Mouse (Mus musculus) urinary bladder, postnatal 25 days (tissue): ENCODE data around the gene Zbtb7a.

Experiments used
- DNase-seq: peaks from one replicate; pipeline ENCODE4 v3.0.0; 2022; ENCODE audit warnings: low spot score

The Zbtb7a gene

GRCm38 (mm10) chr10:81134966-81135681 lies at the start of gene Zbtb7a:
Gene Zbtb7a (plus strand): TSS chr10:81135220.
- no peak for DNase-seq

GRCm38 (mm10) chr10:81087021-81087420 lies 48.0 kb upstream of the Zbtb7a start:
- no peak for DNase-seq

GRCm38 (mm10) chr10:81089216-81089615 lies 45.8 kb upstream of the Zbtb7a start:
- no peak for DNase-seq

GRCm38 (mm10) chr10:81090621-81091020 lies 44.4 kb upstream of the Zbtb7a start:
- no peak for DNase-seq

- DNase-seq = no peak
Observed at GRCm38 (mm10) chr10:81092465-81093250, 42.4 kb upstream of the Zbtb7a start.

GRCm38 (mm10) chr10:81094931-81095678 lies 39.9 kb upstream of the Zbtb7a start:
- no peak for DNase-seq

- DNase-seq = peak; percentile 98
Observed at GRCm38 (mm10) chr10:81105565-81106112, 29.4 kb upstream of the Zbtb7a start, which contains the start of gene Map2k2. Gene Map2k2 (plus strand): TSS chr10:81105915.

GRCm38 (mm10) chr10:81106113-81106721 lies 28.8 kb upstream of the Zbtb7a start:
- peak; percentile 86 for DNase-seq

- DNase-seq = no peak
Observed at GRCm38 (mm10) chr10:81112946-81113345, 22.1 kb upstream of the Zbtb7a start.

GRCm38 (mm10) chr10:81119625-81120024 lies 15.4 kb upstream of the Zbtb7a start:
- no peak for DNase-seq

- no peak for DNase-seq
Observed at GRCm38 (mm10) chr10:81120650-81121049, 14.4 kb upstream of the Zbtb7a start.

- no peak for DNase-seq
Observed at GRCm38 (mm10) chr10:81122889-81123288, 12.1 kb upstream of the Zbtb7a start.

GRCm38 (mm10) chr10:81123500-81123899 lies 11.5 kb upstream of the Zbtb7a start:
- DNase-seq = no peak

- DNase-seq = peak; percentile 59
Observed at GRCm38 (mm10) chr10:81134181-81134587, 836 bp upstream of the Zbtb7a start.

- peak; percentile 68 for DNase-seq
Observed at GRCm38 (mm10) chr10:81135831-81136705, 1.0 kb downstream of the Zbtb7a start.

- peak; percentile 68 for DNase-seq
Observed at GRCm38 (mm10) chr10:81136706-81137231, 1.7 kb downstream of the Zbtb7a start.

- DNase-seq = peak; percentile 99
Observed at GRCm38 (mm10) chr10:81137252-81138130, 2.5 kb downstream of the Zbtb7a start.

- DNase-seq = no peak
Observed at GRCm38 (mm10) chr10:81138131-81138782, 3.2 kb downstream of the Zbtb7a start.
